Mouse (Mus musculus) intestine, postnatal 0 days (tissue): ENCODE measurements at regions not wholly inside any gene's neighbourhood (a gene's known extent, or its start where the extent isn't known, plus 50 kb on each side); places are given as distances from the start of the nearest gene placed in this dataset.

Experiments used
- ATAC-seq: fragments of 200-750 bp; cut with Nextera tagmentation; 2 replicates; pipeline ENCODE4 v1.8.0; 2017; ENCODE audit warnings: mild to moderate bottlenecking, moderate TSS enrichment, moderate library complexity
- H3K27ac ChIP-seq: fragments of 300-500 bp; sonication (generic); 2 replicates; pipeline ENCODE4 v1.5.1; 2014; ENCODE audit warnings: mild to moderate bottlenecking, low read depth, low read length, moderate library complexity
- H3K27me3 ChIP-seq: fragments of 300-500 bp; sonication (generic); replicated peaks from 2 replicates; pipeline ENCODE4 v1.6.1; 2014; ENCODE audit warnings: low read length, mixed read lengths; ENCODE audit not compliant: control insufficient read depth, insufficient read depth
- H3K36me3 ChIP-seq: fragments of 300-500 bp; sonication (generic); 2 replicates; pipeline ENCODE4 v1.6.1; 2014; ENCODE audit warnings: mild to moderate bottlenecking, moderate library complexity; ENCODE audit not compliant: control insufficient read depth, insufficient read depth
- H3K4me1 ChIP-seq: fragments of 300-500 bp; sonication (generic); replicated peaks from 2 replicates; pipeline ENCODE4 v1.6.1; 2014; ENCODE audit warnings: antibody characterized with exemption, low read length, mixed read lengths; ENCODE audit not compliant: control insufficient read depth, insufficient read depth
- H3K4me2 ChIP-seq: fragments of 300-500 bp; sonication (generic); replicated peaks from 2 replicates; pipeline ENCODE4 v1.6.1; 2014; ENCODE audit warnings: low read depth, mild to moderate bottlenecking, moderate library complexity
- H3K4me3 ChIP-seq: fragments of 300-500 bp; sonication (generic); 2 replicates; pipeline ENCODE4 v1.5.1; 2014; ENCODE audit warnings: low read depth, low read length
- H3K9ac ChIP-seq: fragments of 300-500 bp; sonication (generic); 2 replicates; pipeline ENCODE4 v1.6.1; 2014; ENCODE audit warnings: mild to moderate bottlenecking, low read depth, low read length
- H3K9me3 ChIP-seq: fragments of 300-500 bp; sonication (generic); 2 replicates; pipeline ENCODE4 v1.6.1; 2016; ENCODE audit warnings: mixed run types; ENCODE audit not compliant: control insufficient read depth
- CTCF ChIP-seq: sonication (generic); IDR thresholded peaks from 2 replicates; pipeline ENCODE4 v1.5.1; 2016; ENCODE audit warnings: low read depth, mild to moderate bottlenecking, control low read depth, antibody characterized with exemption, moderate library complexity
- WGBS: fragments of 180-500 bp; shearing (Covaris S2); extraction: QIAGEN DNeasy Blood & Tissue Kit; methylation state at CpG from one replicate; pipeline ENCODE4 v1.1.7; 2014; 5-methylcytosine and 5-hydroxymethylcytosine counted together

DNA sequence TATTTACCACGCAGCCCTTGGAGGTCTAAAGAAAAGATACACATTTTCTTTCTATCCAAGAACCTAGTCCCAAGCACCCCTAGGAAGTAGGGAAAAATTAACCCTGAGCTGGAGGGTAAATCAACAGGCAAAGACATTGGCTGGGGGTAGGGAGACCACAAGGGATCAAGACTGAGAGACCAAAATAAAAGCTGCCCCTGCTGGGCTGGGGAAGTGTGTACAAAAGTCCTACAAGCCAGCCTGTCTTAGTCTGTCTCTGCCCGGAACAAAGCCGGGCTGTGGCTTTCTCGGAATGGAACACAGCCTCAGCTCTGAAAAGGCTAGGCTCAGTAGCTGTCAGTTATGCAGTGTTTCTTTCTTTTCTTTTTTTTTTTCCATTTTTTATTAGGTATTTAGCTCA is 81.4 kb upstream of the Sox4 start:
- WGBS, result 63% methylated on average over 4 of the region's 4 CpGs
- TF ChIP-seq CTCF, result no peak
- no peak overlapping the region for H3K9ac ChIP-seq
- no peaks in the 10 kb centered on the region for H3K9me3 ChIP-seq
- H3K27me3 ChIP-seq, result no peaks in the 10 kb centered on the region
- H3K27ac ChIP-seq, result peak overlapping the region; percentile 46
- H3K4me3 ChIP-seq, result no peak overlapping the region
- peak; percentile 52 for ATAC-seq
- H3K4me2 ChIP-seq, result 0 out of 2 replicates have a peak overlapping the region, but pooled peaks have one; percentile 7
- peaks cover 5% of the 10 kb centered on the region; the same call in 1 of the 2 replicates for H3K4me1 ChIP-seq
- H3K36me3 ChIP-seq, result no peaks in the 10 kb centered on the region

DNA sequence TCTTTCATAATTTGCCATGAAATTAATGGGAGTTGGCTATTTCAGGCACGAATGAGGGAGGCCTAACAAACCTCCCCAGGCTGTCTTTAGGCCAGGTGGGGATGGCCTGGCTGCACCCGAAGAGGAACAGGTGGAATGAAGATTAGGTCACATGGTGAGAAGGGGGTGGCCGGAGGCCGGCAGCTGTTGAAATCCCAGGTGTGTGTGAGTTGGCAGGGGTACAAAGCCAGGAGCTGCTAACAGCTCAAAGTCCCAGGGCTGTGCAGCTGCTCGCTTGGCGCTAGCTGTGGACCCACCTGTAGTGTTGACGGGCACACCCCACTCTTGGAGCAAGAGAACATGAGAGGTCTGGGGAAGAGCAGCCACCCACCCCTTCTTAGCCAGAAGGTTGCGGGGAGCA is 80.9 kb upstream of the Sox4 start:
- Histone ChIP-seq H3K36me3 (no peaks in the 10 kb centered on the region), H3K4me1 (peaks cover 5% of the 10 kb centered on the region; the same call in 1 of the 2 replicates), H3K4me2 (0 out of 2 replicates have a peak overlapping the region, but pooled peaks have one; percentile 7), H3K9ac (no peak overlapping the region), H3K27me3 (no peaks in the 10 kb centered on the region), H3K4me3 (no peak overlapping the region), H3K27ac (peak overlapping the region; percentile 46; the same call in 1 of the 2 replicates), H3K9me3 (no peaks in the 10 kb centered on the region)
- no peak for TF ChIP-seq CTCF
- WGBS, result 34% methylated on average over 8 of the region's 8 CpGs
- peak; percentile 98 for ATAC-seq

DNA sequence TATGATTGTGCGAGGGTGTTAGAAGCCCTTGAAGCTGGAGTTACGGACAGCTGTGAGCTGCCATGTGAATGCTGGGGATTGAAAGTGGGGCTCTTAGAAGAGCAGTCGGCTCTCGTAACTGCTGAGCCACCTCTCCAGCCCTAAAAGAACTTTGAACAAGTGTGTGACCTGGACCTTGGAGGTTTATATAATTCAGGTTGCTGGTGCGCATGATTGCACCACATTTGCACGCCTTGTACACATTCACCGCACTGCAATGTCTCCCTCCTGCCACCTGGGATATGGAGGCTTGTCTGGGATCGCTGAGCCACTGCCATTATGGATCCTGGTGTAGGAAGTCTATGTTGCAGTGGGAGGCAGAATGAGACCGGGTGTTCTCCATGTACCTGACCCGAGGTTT is 73.6 kb upstream of the Sox4 start:
- Histone ChIP-seq H3K9me3 (no peaks in the 10 kb centered on the region), H3K4me2 (no peak overlapping the region), H3K4me1 (no peaks in the 10 kb centered on the region), H3K27ac (no peak overlapping the region), H3K36me3 (no peaks in the 10 kb centered on the region), H3K4me3 (no peak overlapping the region), H3K9ac (no peak overlapping the region), H3K27me3 (no peaks in the 10 kb centered on the region)
- WGBS, result 95% methylated on average over 10 of the region's 10 CpGs
- no peak for TF ChIP-seq CTCF
- no peak for ATAC-seq

DNA sequence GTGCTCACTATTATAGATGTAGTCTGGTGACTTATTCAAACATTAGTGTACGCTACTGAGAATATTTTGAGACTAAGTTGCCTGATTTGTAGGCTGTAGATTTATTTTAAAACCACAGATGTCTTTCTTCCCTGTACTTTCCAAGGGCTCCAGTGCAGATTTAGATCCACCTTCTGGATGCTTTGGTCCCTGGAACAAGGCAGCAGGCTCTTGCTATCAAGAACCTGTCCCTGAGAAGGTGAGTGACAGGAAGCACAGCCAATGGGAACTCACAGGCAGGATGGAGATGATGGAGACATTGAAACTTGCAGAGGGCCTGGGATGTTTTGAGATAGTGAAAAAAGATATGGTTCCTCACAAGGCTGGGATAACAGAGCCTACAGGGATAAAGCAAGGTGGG is 70.0 kb upstream of the Sox4 start:
- Histone ChIP-seq H3K9me3 (no peaks in the 10 kb centered on the region), H3K4me2 (no peak overlapping the region), H3K9ac (no peak overlapping the region), H3K36me3 (no peaks in the 10 kb centered on the region), H3K27ac (no peak overlapping the region), H3K27me3 (no peaks in the 10 kb centered on the region), H3K4me1 (no peaks in the 10 kb centered on the region), H3K4me3 (no peak overlapping the region)
- TF ChIP-seq CTCF, result no peak
- no peak for ATAC-seq
- 90% methylated on average over 1 of the region's 1 CpGs for WGBS

DNA sequence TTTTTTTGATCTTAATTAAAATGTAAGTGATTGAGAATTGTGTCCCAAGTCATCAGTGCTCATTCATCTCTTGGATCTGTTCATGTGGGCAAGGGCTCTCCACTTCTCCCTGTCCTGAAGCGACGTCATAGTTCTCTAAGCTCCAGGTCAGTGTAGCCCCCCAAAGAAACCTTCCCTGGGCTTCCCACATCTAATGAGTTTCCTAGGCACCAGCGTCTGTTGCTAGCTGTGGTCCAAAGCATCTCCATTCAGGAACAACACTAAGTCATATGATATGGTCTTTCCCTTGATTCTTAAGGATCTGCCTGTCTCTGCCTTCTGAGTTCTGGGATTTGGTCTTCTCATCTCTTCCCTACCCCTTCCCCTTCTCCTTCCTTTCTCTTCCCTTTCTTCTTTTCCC is 66.3 kb upstream of the Sox4 start:
- TF ChIP-seq CTCF, result no peak
- Histone ChIP-seq H3K36me3 (no peaks in the 10 kb centered on the region), H3K9me3 (no peaks in the 10 kb centered on the region), H3K4me3 (no peak overlapping the region), H3K4me2 (no peak overlapping the region), H3K27ac (no peak overlapping the region), H3K27me3 (no peaks in the 10 kb centered on the region), H3K9ac (no peak overlapping the region), H3K4me1 (no peaks in the 10 kb centered on the region)
- WGBS, result 97% methylated on average over 3 of the region's 3 CpGs
- no peak for ATAC-seq

DNA sequence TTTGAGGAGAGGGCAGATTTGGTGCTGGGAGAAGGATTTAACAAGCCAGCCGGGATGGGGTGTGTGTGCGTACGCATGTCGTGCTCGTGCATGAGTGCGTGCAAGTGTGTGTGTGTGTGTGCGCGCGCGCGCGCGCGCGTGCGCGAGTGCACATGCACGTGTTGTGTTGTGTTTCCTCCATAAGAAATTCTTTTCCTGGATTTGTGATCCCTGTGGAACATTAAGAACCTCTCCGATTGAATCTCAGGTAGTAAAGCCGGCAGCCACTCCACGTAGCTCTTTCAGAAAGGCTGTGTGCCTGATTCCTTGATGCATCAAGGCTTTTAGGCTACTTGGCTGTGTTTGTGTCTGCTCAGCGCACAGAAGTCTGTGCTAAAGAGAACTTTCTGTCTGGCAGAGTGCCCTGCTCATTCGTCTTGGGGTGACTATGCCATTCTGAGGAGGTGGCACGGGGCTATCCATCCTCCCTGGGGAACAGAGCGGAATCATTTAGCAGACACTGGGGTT is 62.7 kb upstream of the Sox4 start:
- Histone ChIP-seq H3K36me3 (no peaks in the 10 kb centered on the region), H3K27ac (no peak overlapping the region), H3K4me3 (no peak overlapping the region), H3K9ac (no peak overlapping the region), H3K4me1 (no peaks in the 10 kb centered on the region), H3K4me2 (no peak overlapping the region), H3K27me3 (no peaks in the 10 kb centered on the region), H3K9me3 (no peaks in the 10 kb centered on the region)
- TF ChIP-seq CTCF, result no peak
- WGBS, result 81% methylated on average over 25 of the region's 25 CpGs
- no peak for ATAC-seq

DNA sequence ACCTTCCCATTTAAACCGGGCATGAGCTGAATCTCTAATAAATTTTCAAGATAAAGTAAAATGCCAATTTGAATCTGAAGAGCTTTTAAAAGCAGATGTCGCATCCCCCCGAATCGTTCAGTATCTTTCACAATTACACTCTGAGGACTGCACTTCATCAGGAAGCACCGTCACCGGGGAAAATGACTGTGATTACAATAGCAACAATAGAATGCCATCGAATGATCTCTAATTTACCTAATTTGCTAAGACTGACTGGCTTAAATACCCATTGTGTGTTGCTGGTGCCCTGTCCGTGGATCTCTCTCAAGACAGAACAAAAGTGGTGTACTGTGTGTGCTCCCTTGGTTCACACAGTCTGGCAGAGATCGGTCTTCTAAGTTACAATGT is 62.1 kb upstream of the Sox4 start:
- Histone ChIP-seq H3K36me3 (no peaks in the 10 kb centered on the region), H3K9ac (no peak overlapping the region), H3K9me3 (no peaks in the 10 kb centered on the region), H3K27ac (no peak overlapping the region), H3K27me3 (no peaks in the 10 kb centered on the region), H3K4me3 (no peak overlapping the region), H3K4me2 (no peak overlapping the region), H3K4me1 (no peaks in the 10 kb centered on the region)
- ATAC-seq, result no peak
- TF ChIP-seq CTCF, result no peak
- WGBS, result 74% methylated on average over 9 of the region's 9 CpGs
